Mouse (Mus musculus): Measurements from ENCODE around the gene Srgap1. TPM values are rescaled to one million over a fixed set of nuclear protein-coding genes. Genes with fewer than 3 reads are reported as not detected.

The Srgap1 gene
- polyA plus RNA-seq, 1 experiment from 2014 or later, result 3.7 TPM

DNA sequence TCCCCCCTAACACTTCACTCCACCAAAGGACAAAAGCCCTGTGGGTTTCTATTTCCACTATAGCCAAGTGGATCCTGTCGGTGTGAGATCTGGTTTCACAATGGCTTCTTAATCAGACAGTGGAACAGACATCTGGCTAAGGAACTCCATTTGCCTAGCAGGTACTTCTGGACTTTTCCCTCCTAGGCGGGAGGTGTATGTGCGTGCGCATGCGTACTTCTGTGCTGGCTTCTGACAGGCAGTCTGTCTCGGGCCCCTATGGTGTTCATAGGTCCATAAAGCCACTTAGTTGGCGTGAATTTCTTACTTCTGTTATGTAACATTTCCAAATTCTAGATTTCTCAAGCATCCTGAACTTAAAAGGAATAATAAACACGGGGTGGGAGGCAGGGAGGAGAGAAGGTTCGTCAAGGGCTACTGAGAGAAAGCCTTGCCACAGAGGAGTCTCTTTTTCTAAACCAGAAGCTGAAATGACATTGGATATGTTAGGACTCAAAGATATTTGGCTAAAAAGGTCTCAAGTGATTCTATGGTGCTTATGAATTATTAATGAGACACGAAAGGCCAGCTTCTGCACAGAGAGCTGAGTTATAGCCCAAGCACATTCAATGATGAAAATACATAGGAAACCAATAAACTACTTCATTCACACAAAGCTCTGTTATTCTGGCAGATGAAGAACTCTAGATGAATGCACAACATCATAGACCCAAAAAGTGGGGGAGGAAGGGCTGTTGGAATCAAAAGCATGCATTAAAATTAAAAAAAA is 187.1 kb downstream of the Srgap1 start:
- Histone ChIP-seq H3K4me3 (ENCODE audit: low read length) (no peak overlapping the region), H3K27me3 (replicated peaks; ENCODE audit: control insufficient read depth, insufficient read depth, low read length) (no peaks in the 10 kb centered on the region), H3K9me3 (ENCODE audit: control insufficient read depth, low read length) (no peaks in the 10 kb centered on the region), H3K4me2 (ENCODE audit: low read depth, low read length) (no peak overlapping the region), H3K27ac (ENCODE audit: low read length) (no peak overlapping the region), H3K4me1 (ENCODE audit: control insufficient read depth, insufficient read depth, low read length) (0 out of 2 replicates have a peak, but pooled peaks cover 6% of the 10 kb centered on the region), H3K9ac (ENCODE audit: low read depth, low read length) (no peak overlapping the region), H3K36me3 (ENCODE audit: control insufficient read depth, insufficient read depth, low read length) (no peaks in the 10 kb centered on the region)
- no peak for ATAC-seq
- 78% methylated on average over 10 of the region's 10 CpGs for WGBS

- H3K4me3 ChIP-seq (ENCODE audit: low read length), result no peak overlapping the region
- no peak for ATAC-seq
- no peaks in the 10 kb centered on the region for H3K27me3 ChIP-seq (replicated peaks; ENCODE audit: control insufficient read depth, insufficient read depth, low read length)
- no peak overlapping the region for H3K27ac ChIP-seq (ENCODE audit: low read length)
- 0 out of 2 replicates have a peak, but pooled peaks cover 6% of the 10 kb centered on the region for H3K4me1 ChIP-seq (ENCODE audit: control insufficient read depth, insufficient read depth, low read length)
- WGBS, result 55% methylated on average over 2 of the region's 2 CpGs
- no peaks in the 10 kb centered on the region for H3K9me3 ChIP-seq (ENCODE audit: control insufficient read depth, low read length)
- H3K9ac ChIP-seq (ENCODE audit: low read depth, low read length), result no peak overlapping the region
- no peaks in the 10 kb centered on the region for H3K36me3 ChIP-seq (ENCODE audit: control insufficient read depth, insufficient read depth, low read length)
- no peak overlapping the region for H3K4me2 ChIP-seq (ENCODE audit: low read depth, low read length)
These were observed 188.2 kb downstream of the Srgap1 start for GRCm38 (mm10) chr10:121858911-121859310.

DNA sequence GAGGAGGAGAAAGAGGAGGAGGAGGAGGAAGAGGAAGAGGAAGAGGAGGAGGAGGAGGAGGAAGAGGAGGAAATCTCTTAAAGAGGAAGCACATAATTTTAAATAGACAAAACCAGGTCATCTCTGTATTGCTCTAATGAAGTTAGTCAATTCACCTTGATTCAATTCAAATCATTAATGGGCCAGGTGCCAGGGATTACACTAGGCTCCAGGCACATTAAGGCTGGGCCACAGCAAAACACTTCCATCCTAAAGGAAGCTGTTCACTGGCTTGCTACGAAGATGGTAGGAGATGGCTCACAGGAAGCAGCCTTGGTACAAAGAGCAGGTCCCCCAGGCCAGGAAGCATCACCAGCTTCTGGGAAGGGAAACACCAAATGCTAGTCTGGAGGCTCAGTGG is 189.0 kb downstream of the Srgap1 start:
- H3K27me3 ChIP-seq (replicated peaks; ENCODE audit: control insufficient read depth, insufficient read depth, low read length), result no peaks in the 10 kb centered on the region
- no peaks in the 10 kb centered on the region for H3K36me3 ChIP-seq (ENCODE audit: control insufficient read depth, insufficient read depth, low read length)
- ATAC-seq, result no peak
- WGBS, result 77% methylated on average over 1 of the region's 1 CpGs
- H3K4me1 ChIP-seq (ENCODE audit: control insufficient read depth, insufficient read depth, low read length), result 0 out of 2 replicates have a peak, but pooled peaks cover 6% of the 10 kb centered on the region
- no peak overlapping the region for H3K9ac ChIP-seq (ENCODE audit: low read depth, low read length)
- H3K4me3 ChIP-seq (ENCODE audit: low read length), result no peak overlapping the region
- no peak overlapping the region for H3K27ac ChIP-seq (ENCODE audit: low read length)
- no peaks in the 10 kb centered on the region for H3K9me3 ChIP-seq (ENCODE audit: control insufficient read depth, low read length)
- no peak overlapping the region for H3K4me2 ChIP-seq (ENCODE audit: low read depth, low read length)

DNA sequence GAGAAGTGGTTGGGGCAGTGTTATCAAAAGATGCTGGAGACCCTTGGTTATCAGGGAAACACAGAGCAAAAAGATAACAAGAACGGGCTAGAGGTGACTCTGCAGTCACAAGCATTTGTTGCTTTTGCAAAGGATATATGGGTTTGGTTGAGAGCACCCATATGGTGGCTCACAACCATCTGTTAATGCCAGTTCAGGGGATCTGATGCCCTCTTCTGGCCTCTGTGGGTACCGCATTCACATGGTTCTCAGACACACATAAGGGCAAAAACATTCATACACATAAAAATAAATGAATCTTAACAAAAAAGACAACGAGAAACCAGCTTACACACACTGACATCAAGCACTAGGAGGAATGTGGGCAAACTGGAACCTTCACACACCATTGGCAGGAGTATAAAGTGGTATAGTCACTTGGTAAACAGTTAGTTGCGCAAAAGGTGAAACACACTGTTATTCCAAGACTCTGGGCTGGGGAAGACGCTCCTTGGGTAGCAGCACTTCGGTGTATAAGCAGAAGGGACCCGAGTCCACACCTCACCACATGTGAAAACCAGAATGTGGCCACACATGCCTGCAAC is 191.2 kb downstream of the Srgap1 start:
- H3K4me2 ChIP-seq (ENCODE audit: low read depth, low read length), result no peak overlapping the region
- H3K36me3 ChIP-seq (ENCODE audit: control insufficient read depth, insufficient read depth, low read length), result no peaks in the 10 kb centered on the region
- no peaks in the 10 kb centered on the region for H3K9me3 ChIP-seq (ENCODE audit: control insufficient read depth, low read length)
- WGBS, result 81% methylated on average over 7 of the region's 7 CpGs
- no peaks in the 10 kb centered on the region for H3K27me3 ChIP-seq (replicated peaks; ENCODE audit: control insufficient read depth, insufficient read depth, low read length)
- ATAC-seq, result no peak
- H3K4me3 ChIP-seq (ENCODE audit: low read length), result no peak overlapping the region
- H3K4me1 ChIP-seq (ENCODE audit: control insufficient read depth, insufficient read depth, low read length), result 0 out of 2 replicates have a peak, but pooled peaks cover under 1% of the 10 kb centered on the region
- H3K9ac ChIP-seq (ENCODE audit: low read depth, low read length), result no peak overlapping the region
- H3K27ac ChIP-seq (ENCODE audit: low read length), result no peak overlapping the region

DNA sequence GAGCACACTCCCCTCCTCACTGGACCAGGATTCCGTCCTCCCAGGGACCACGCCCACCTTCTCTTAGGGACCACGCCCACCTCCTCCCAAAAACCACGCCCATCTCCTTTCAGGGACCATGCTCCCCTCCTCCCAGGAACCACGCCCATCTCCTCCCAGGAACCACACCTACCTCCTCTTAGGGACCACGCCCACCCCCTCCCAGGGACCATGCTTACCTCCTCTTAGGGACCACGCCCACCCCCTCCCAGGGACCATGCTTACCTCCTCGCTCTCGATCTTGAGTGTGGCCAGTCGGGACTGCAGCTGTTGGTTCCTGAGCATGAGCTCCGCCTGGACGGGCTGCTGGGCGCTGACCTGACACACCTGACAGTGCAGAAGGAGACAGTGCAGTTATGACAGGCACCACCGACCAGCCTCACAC is 193.7 kb downstream of the Srgap1 start:
- no peaks in the 10 kb centered on the region for H3K36me3 ChIP-seq (ENCODE audit: control insufficient read depth, insufficient read depth, low read length)
- no peak for ATAC-seq
- H3K4me1 ChIP-seq (ENCODE audit: control insufficient read depth, insufficient read depth, low read length), result no peaks in the 10 kb centered on the region
- no peaks in the 10 kb centered on the region for H3K9me3 ChIP-seq (ENCODE audit: control insufficient read depth, low read length)
- no peak overlapping the region for H3K4me2 ChIP-seq (ENCODE audit: low read depth, low read length)
- WGBS, result 43% methylated on average over 14 of the region's 14 CpGs
- H3K4me3 ChIP-seq (ENCODE audit: low read length), result no peak overlapping the region
- H3K27ac ChIP-seq (ENCODE audit: low read length), result no peak overlapping the region
- H3K9ac ChIP-seq (ENCODE audit: low read depth, low read length), result no peak overlapping the region
- no peaks in the 10 kb centered on the region for H3K27me3 ChIP-seq (replicated peaks; ENCODE audit: control insufficient read depth, insufficient read depth, low read length)

DNA sequence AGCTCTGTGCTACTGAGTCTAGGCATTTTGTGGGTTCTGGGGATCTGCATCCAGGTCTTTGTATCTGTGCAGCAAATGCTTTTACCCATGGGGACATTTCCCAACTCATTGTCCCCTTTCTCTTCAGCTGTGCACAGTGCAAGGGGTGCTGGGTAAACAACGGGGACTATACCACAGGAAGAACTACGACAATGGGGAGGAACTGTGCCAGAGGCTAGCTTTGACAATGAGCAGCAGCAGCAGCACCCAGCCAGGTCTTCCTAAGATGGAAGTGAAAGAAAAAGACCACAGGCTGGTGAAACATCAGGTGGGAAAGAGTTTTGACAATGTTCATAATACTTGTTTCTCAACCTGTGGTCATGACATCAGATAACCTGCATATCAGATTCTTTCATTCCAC is 197.6 kb downstream of the Srgap1 start:
- no peak for ATAC-seq
- WGBS, result 66% methylated on average over 2 of the region's 2 CpGs
- Histone ChIP-seq H3K27me3 (replicated peaks; ENCODE audit: control insufficient read depth, insufficient read depth, low read length) (no peaks in the 10 kb centered on the region), H3K9ac (ENCODE audit: low read depth, low read length) (no peak overlapping the region), H3K9me3 (ENCODE audit: control insufficient read depth, low read length) (no peaks in the 10 kb centered on the region), H3K4me2 (ENCODE audit: low read depth, low read length) (no peak overlapping the region), H3K36me3 (ENCODE audit: control insufficient read depth, insufficient read depth, low read length) (no peaks in the 10 kb centered on the region), H3K27ac (ENCODE audit: low read length) (no peak overlapping the region), H3K4me1 (ENCODE audit: control insufficient read depth, insufficient read depth, low read length) (no peaks in the 10 kb centered on the region), H3K4me3 (ENCODE audit: low read length) (no peak overlapping the region)

DNA sequence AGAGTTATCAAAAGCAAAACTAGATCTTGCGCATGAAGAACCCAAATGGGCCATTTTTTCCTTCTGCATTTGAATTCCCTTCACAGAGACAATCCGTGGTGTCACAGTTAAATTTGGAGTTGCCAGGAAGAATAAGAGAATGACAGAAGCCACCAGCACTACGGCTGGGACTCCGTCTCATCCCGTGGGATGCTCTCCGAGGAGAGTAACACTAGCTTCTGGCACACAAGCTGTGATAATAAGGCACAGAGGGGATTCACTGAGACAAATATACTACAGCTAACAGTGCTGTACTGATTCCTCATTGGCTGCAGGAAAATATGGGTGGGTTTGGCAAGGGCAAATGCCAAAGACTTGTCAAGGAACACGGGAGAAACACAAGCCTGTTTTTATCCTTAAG is 201.4 kb downstream of the Srgap1 start:
- Histone ChIP-seq H3K4me3 (ENCODE audit: low read length) (no peak overlapping the region), H3K9ac (ENCODE audit: low read depth, low read length) (no peak overlapping the region), H3K36me3 (ENCODE audit: control insufficient read depth, insufficient read depth, low read length) (no peaks in the 10 kb centered on the region), H3K9me3 (ENCODE audit: control insufficient read depth, low read length) (no peaks in the 10 kb centered on the region), H3K4me1 (ENCODE audit: control insufficient read depth, insufficient read depth, low read length) (no peaks in the 10 kb centered on the region), H3K27ac (ENCODE audit: low read length) (no peak overlapping the region), H3K27me3 (replicated peaks; ENCODE audit: control insufficient read depth, insufficient read depth, low read length) (no peaks in the 10 kb centered on the region), H3K4me2 (ENCODE audit: low read depth, low read length) (no peak overlapping the region)
- ATAC-seq, result no peak
- WGBS, result 89% methylated on average over 7 of the region's 7 CpGs

DNA sequence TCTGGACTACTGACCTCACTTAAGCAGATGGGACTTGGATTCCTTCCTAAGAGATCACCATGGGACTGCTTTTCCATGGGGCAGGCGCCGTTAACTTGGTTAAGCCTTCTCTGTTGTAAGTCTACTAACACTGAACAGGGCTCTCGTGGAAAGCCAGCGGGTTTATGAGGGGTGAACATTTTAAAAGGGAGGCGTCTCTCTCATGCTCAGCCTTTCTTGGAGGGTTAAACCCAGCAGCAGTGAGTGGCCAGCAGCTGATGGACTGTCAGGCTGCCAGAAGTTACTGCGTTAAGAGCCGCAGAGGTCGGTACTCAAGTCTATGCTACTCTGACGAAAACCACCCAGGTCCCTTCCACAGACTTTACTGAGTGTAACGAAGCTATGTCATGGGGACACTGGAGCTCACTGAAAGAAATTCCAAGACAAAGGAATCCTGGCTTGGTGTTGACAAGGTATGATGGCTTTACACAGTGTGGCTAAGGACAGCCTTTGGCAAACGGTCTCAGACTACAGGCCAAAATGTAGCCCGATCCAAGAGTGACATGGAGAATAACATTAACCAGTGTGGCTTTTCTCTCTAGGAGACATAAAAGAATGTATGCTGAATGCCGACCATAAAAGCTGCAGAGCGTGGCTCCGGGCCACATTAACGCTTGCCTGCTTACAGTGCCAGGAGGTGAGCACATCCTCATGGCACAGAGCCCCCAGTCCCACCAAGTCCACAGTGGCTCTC is 209.8 kb downstream of the Srgap1 start:
- no peaks in the 10 kb centered on the region for H3K27me3 ChIP-seq (replicated peaks; ENCODE audit: control insufficient read depth, insufficient read depth, low read length)
- H3K9ac ChIP-seq (ENCODE audit: low read depth, low read length), result no peak overlapping the region
- peak overlapping the region; percentile 61 for H3K27ac ChIP-seq (ENCODE audit: low read length)
- 55% methylated on average over 16 of the region's 16 CpGs for WGBS
- H3K4me1 ChIP-seq (ENCODE audit: control insufficient read depth, insufficient read depth, low read length), result no peaks in the 10 kb centered on the region; the same call in 1 of the 2 replicates
- H3K36me3 ChIP-seq (ENCODE audit: control insufficient read depth, insufficient read depth, low read length), result no peaks in the 10 kb centered on the region
- H3K4me3 ChIP-seq (ENCODE audit: low read length), result peak overlapping the region; percentile 23; the same call in 1 of the 2 replicates
- H3K4me2 ChIP-seq (ENCODE audit: low read depth, low read length), result peak overlapping the region; percentile 7; the same call in 1 of the 2 replicates
- ATAC-seq, result peak; percentile 72
- no peaks in the 10 kb centered on the region for H3K9me3 ChIP-seq (ENCODE audit: control insufficient read depth, low read length)

DNA sequence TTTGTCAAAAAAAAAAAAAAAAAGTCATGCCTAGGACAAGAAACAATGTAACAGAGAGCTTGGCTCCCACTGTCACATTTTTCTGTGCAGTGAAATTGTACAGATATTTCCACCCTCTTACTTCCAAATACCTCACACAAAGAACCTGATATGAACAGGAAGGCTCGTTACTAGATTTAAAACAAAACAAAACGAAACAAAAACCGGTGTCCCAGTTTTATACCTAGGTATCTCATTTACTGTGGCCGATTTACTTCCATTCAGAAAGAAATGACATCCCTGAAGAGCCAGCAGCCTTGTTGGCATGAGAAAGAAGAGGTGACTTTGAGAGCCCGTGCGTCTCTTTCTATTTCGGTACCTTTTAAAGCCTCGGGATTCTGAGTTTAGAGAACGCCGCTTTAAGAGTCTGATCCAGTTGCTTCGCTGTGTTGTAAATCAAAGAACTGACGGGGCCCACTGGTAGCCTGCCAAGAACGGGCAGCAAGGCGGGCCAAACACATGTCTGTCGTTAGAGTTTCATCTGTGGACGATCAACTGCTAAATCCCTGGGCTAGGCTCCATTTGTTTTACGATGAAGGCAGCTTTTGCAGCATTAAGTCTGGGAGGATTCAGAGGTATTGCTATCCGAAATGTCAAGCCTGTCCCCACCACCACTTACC is 210.5 kb downstream of the Srgap1 start:
- Histone ChIP-seq H3K4me1 (ENCODE audit: control insufficient read depth, insufficient read depth, low read length) (no peaks in the 10 kb centered on the region; the same call in 1 of the 2 replicates), H3K9ac (ENCODE audit: low read depth, low read length) (no peak overlapping the region; the same call in 1 of the 2 replicates), H3K9me3 (ENCODE audit: control insufficient read depth, low read length) (no peaks in the 10 kb centered on the region), H3K27me3 (replicated peaks; ENCODE audit: control insufficient read depth, insufficient read depth, low read length) (no peaks in the 10 kb centered on the region), H3K4me3 (ENCODE audit: low read length) (peak overlapping the region; percentile 23), H3K27ac (ENCODE audit: low read length) (peak overlapping the region; percentile 61), H3K36me3 (ENCODE audit: control insufficient read depth, insufficient read depth, low read length) (no peaks in the 10 kb centered on the region), H3K4me2 (ENCODE audit: low read depth, low read length) (peak overlapping the region; percentile 46)
- ATAC-seq, result peak; percentile 75
- 41% methylated on average over 18 of the region's 18 CpGs for WGBS

Data from intestine, embryonic 16.5 days (tissue).